Mouse (Mus musculus): ENCODE measurements around the gene Rps11.
"Not testable (repeated sequence)": the region's sequence is repeated elsewhere in the genome, so short reads cannot be mapped to it uniquely, and the experiment has no call there.

The Rps11 gene

DNA sequence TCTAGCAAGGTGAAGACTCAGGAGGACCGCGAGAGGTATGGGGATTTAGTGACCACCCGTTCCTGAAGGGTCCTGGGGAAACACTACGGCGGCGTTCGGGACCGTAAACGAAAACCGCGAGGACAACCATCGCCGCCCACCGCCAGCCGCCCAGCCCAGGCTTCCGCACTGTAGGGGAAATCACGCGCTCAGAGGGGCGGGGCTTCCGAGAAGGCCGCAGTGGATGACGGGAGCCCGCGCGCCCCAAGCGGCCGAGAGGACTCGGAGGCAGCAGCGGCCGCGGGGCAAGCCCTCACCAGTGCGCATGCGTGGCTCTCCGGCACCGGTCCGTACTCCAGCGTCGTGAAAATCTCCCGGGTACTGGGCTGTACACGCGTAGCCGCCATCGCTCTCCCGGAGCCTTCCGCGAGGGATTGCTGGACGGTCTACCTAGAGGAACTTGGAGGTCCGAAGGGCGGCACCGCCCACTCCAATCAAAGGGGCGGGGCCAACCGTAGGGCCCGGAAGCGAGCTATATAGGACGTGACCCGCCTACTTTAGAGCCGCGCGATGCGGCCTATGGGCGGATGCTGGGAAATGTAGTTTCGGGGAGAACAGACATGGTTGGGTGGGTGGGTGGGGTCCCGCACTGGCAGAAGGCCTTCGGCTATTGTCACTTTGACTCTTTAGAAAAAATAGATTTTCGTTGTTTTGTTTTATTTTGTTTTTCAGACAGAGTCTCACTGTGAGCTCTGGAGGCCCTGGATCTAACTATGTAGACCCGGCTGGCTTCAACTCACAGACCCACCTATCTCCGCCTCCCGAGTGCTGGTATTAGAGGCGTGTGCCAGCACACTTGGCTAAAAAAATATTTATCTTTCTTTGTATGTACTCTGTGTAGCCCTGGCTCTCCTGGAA is 30.1 kb upstream of the Rps11 start, which contains the start of the genes Pih1d1 and Aldh16a1:
Gene Pih1d1 (plus strand): TSS at position 208 of the 897 bp plus-strand sequence.
Gene Aldh16a1 (minus strand): TSS at position 489 of the 897 bp plus-strand sequence.
- peak; percentile 97 for DNase-seq (ENCODE audit: low spot score)

DNA sequence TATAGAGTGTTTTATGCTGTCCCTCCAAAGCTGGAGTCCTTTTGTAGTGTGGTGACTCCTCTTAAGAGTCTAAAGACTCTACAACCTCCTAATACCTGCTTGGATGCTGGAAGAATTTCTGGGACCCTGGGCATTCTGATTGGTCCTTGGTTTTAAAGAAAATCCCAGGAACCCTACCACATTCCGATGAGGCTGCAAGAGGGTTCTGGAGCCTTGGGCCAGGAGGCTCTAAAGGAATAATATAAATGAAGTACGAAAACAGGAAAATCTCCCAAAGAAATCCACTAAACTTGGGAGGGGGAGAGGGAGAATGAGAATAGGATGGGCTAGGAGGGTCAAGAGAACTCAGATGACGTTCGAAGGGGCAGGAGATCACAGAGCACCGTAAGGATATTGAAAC is 29.3 kb upstream of the Rps11 start:
- no peak for DNase-seq (ENCODE audit: low spot score)

DNA sequence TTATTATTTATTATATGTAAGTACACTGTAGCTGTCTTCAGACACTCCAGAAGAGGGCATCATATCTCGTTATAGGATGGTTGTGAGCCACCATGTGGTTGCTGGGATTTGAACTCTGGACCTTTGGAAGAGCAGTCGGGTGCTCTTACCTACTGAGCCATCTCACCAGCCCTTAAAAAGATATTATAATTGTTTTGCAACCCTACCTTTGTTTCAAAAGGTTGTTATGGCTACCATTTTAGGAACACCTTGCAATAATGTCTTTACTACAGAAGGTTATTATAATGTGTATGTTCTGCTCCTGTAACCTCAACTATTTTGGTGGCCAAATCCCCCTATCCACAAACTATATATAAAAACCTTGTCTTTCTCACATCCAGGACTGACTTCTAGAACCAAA is 28.8 kb upstream of the Rps11 start:
- DNase-seq (ENCODE audit: low spot score): not testable (repeated sequence)

DNA sequence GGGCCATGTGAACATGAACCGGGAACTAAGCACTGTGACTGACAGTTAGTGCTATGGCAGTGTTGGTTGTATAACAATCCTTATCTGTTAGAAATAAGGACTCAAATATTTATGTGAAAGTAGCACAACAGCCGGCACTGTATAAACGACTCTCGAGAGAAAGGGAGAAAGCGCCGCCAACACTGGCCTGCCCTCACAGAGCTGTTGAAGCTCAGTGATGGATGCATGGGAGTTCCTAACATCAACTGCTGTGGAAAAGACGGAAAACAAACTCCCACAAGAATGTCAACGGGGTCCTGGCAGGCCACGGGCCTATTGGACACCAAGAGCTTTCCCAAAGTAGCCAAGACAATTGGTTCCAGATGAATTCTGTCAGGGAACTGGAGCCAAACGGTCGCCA is 27.1 kb upstream of the Rps11 start:
- DNase-seq (ENCODE audit: low spot score): no peak

DNA sequence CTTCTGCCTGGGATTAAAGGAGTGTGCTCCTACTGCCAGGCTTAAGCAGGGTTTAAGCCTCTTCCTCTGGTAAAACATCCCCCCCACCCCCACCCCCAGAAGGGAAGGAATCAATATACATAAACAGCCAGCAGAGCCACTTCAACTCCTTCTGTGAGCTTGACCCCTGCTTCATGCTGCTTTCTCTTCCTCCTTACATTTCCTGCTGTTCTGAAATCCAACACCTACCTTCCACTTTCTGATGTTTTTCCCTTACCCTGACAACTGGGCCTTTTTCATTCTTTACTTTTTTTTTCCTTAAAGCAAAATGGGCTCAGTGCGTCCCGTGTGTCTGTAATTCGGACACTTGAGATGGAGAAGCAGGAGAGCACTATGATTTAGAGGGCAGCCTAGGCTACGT is 26.1 kb upstream of the Rps11 start:
- no peak for DNase-seq (ENCODE audit: low spot score)

DNA sequence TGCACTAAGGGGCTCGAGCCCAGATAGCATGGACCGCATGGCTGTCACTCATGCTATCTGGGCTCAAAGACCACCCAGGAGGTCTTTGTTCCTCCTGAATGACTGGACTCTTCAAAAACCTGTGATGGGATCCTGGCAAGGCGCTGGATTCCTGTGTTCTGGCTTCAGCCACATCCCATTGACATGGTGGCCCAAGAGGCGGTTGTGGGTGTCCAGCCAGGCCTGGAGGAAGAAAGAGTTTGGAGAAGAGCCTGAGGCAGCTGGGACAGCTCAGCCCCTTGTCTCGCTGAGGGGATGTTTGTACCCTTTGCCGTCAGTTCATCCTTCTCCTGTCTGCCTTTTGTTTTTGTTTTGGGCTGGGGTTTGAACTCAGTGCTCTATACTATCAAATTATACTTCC is 25.3 kb upstream of the Rps11 start:
- DNase-seq (ENCODE audit: low spot score): no peak

DNA sequence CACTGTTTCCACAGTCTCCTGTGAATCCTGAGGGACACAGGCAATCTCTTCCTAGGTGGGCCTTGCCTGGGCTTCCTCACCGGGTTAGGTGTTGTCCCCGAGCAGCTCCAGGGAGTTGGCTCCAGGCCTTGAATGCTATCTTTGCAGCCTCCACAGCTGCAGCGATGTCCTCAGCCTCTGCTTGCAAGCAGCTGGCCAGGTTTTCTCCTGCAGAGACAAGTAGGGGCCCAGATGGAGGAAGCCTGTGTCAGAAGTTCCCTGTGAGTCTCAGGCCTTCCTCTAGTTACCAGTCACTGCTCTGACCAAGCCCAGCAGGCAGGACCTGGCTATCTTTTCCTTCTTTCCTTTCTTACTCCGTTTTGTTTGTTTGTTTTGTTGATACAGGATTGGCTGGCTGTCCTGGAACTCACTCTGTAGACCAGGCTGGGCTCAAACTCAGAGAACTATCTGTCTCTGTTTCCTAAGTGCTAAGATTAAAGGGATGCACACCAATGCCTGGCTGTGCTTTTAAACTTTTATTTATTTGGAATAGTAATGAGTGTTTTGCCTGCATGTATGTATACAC is 24.4 kb upstream of the Rps11 start:
- peak; percentile 35 for DNase-seq (ENCODE audit: low spot score)

DNA sequence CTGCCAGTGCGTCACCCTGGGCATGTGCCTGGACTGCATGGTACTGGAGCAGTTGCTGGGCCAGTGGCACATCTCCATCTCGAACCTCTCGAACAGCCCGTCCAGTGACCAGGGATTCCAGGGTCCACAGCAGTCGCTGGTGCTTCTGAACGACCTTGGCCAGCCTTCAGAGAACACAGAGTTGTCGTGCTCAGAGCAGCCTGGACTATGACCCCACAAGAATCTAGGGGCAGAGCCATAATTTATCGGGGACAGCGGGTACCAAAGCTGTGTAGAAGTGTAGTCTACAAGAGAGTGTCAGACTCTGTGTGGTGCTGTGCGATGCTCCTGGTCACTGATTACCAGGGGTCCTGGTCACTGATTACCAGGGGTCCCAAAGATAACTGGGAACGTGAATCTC is 23.7 kb upstream of the Rps11 start:
- DNase-seq (ENCODE audit: low spot score): peak; percentile 63

DNA sequence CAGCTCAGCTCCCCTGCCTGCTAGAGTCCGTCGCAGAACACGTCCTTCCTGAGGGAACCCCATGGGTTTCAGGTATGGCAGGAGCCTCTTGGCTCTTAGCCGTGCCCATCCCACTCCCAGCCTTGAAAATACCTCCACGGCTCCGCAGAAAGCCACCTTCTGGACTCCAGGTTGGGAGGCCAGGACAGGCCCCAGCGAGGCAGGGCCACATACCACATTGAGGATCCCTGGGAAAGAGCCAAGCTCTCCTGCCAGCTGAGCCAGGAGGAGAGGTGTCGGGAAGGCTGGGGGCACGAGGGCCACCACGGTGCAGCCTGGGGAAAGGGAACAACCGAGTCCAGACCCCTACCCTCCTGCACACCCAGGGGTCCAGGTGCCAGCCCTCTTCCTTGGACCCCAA is 23.0 kb upstream of the Rps11 start:
- DNase-seq (ENCODE audit: low spot score): no peak

DNA sequence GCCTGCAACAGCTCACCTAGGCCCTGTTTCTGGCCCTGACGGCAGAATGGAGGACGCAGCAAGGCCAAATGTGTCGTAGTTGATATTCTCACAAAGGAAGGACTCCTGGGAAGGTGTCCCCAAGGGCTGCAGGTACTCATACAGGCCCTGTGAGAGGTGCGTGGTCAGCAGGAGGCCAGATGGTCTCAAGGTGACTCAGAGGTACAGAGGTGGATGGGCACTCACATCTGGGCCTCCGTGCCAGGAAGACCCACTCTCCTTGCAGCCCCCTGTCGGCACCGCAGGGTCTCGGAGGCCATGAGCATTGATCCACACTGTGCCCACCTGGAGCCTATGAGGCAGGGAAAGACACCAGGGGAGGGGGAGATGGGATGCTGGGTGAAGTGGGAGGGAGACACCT is 21.2 kb upstream of the Rps11 start:
- DNase-seq (ENCODE audit: low spot score): no peak

DNA sequence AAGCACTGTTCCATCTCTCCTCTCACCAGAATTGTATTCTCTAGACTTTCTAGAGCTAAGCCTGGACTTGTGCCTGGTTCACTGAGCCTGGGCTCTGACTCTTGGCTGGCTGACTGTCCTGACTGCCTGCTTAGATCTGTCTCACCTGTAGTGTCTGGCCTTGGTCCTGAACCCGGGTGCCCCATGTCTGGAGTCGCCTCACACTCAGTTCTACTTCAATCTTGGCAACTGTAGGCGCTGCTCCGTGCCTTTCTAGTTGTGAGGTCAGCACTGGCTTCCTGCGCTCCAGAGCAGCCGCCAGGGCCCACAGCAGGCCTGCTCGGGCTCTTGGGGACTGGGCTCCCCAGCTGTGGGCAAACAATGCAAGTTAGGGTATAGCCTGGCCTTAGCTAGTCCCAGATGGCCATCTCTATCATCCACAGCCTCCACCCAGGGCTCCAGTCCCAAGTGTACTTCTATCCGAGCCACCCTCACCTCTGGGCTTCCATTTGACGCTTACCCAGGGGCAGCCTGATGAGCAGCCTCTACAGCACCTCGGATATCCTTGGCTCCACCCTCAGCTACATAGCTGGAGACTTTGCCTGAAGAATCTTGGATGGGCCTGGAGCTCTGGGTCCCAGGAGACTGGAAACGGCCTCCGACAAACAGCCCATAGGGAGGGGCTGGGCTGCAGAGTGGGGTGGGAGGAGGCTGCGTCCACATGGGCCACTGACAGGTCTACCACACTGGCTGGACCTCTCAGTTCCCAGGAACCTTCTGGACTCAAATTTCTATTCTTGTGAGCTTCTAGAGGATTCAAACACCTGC is 20.3 kb upstream of the Rps11 start:
- no peak for DNase-seq (ENCODE audit: low spot score)

DNA sequence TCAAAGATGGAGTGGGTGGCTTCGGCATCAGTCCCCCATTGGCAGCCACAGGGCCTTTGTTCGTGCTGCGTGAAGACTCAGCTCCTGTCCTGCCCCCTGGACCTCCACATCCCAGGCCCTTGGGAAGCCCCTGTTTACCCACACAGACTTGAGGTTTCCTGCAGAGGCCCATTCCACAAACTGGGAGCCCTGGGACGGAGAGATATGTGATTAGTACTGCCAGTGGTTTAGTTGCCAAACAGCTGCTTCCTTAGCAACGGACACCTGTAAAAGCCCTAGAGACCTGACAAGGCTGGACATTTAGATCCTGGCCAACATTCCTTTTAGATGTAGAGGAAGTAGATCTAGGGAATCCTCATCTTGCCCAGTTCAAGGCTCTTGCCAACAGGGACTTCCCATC is 17.7 kb upstream of the Rps11 start:
- DNase-seq (ENCODE audit: low spot score): no peak

DNA sequence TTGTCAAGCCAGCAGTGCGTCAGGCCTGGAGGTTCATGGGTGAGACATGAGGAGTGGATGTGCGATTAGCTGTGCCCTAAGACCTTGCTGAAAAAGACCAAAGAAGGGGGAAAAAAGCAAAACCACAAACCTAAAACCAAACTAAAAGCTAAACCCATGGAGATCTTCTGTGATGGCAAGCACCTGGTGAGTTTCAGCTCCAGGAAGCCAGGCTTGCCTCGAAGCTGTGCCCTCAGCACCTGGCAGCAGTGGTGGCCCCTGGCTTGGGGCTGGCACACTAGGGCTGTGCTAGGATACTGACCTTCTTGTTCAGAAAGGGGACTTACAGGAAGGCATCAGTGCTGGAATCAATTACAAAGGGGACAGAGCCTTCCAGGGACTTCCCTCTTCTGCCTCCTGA is 17.1 kb upstream of the Rps11 start:
- DNase-seq (ENCODE audit: low spot score): no peak

DNA sequence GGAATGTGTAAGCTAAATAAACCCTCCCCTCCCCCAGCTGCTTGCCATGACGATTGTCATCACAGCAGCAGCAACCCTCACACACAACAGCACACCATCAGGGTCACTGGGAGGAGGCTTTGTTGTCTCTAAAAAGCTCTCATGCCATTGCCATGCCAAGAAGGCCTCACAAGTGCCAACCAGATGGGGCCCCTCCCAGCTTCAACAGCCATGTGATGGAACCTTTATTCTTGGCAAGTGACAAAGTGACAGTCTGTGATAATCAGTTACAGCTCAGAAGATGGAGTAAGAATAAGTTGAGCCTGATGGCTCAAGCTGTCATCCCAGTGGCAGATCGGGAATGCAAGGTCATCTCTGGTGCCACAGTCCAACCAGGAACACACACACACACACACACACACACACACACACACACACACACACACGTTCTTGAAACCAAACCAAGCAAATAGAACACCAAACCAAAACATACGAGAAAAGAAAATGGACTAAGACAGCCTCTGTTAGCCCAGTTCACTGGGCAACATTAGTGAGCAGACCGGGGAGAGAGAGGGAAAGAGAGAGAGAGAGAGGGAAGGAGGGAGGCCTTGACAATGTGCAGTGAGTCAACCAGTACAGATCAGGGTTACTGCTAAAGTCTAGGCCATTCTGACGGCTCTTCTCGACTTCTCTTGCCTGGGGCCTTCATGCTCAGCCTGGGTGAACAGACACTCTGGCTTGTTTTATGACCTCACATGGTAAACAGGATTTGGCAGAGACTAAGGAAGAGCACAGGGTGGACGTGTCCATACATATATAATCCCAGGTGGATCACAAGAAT is 15.9 kb upstream of the Rps11 start:
- no peak for DNase-seq (ENCODE audit: low spot score)

DNA sequence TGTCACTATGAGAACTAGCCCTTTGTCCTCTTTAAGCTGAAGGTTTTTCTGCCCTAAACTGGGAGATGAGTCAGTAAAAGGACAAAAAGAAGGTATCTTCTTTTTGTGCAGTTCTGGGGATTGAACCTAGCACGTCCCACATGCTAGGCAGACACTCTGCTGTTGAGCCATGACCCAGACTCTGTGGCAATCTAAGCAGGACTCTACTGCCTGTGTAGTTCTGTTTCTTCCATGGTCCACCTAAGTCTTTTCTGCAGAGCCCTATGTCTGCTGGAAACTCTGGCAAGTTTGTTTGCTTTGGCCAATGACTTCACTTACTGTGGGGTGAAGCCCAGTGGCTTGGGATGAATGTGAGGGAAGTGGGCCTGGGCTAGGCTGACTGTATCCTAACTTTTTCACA is 14.2 kb upstream of the Rps11 start:
- no peak for DNase-seq (ENCODE audit: low spot score)

DNA sequence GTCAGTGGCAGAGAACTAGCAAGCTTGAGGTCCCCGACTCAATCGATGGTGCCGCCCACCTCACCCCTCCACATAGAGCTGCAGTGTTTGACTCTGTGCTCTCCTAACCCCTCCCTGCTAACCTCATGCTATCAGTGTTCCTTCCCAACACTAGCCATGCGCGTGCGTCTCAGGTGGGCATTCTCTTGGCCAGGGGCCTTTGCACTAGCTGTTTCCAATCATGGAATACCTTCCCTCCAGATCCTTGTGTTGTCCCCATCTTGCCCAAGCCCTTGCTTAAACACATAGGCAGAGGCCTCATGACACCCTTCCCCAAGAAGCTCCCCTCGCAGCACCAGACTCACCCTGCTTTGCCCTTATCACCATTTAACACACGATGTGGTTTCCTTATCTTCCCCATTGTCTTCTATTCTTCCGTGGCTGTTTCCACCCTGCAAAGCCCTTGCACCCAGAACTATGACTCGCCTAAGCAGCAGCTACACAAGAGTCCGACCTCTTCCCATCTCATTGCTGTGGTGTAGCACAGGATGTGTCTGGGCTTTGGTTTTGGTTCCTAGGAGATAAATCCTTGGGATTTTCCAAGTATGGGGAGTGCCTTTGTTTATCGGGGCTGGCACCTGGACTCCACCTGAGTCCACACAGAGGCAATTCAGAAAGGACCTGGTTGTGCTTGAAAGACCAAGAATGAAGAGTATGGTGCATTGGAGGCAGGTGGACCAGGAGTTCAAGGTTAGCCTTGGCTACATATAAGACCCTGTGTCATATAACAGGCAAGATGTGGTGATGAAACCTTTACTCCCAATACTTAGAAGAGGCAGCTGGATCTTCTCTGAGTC is 13.2 kb upstream of the Rps11 start:
- no peak for DNase-seq (ENCODE audit: low spot score)

DNA sequence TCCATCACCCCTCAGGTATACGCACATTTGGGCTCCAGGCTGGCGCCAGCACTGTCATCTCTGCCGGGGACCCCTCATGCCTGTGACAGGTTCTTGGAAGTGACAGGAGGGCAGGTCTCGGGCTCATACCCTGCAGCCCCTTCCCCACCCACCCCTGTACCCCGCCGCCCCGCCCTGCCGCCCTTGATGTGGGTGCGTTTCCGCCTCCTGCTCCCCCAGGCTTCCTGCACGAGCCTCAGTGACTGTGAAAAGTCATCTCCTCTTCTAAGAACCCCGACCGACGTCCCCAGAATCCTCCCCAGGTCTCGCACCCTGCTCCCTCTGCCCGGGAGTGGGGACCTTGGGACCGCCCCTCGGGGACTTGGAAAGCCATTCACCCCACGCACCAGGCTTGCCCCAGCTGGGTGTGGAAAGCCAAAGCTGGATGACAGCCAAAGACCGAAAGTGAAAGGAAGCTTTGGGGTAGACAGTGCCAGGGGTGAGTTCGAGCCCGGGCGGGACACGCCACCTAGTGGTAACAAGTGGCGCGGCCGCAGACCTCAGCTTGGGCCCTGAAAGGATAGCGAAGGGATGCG is 11.8 kb upstream of the Rps11 start, which contains the start of the genes Gm45713 and Flt3l:
Gene Gm45713 (minus strand): TSS at position 239 of the 575 bp plus-strand sequence.
Gene Flt3l (minus strand): TSS at position 440 of the 575 bp plus-strand sequence.
- DNase-seq (ENCODE audit: low spot score): peak; percentile 73

DNA sequence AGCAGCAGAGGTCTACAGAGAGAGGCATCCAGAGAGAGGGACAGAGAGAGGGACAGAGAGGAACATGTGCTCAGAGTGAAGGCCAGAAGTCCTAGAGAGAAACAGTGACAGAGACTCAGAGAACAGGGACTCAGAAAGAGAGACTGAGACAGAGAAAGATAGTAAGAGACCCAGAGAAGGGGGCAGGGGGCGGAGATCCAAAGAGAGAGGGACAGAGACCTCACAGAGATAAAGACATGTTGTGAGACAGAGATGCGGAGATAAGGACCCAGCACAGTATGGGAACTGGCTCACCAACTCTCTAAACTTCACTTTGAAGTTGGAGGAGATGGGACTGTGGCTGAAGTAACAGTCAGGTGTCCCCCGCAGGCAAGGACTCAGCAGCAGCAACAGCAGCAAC is 11.1 kb upstream of the Rps11 start:
- no peak for DNase-seq (ENCODE audit: low spot score)

DNA sequence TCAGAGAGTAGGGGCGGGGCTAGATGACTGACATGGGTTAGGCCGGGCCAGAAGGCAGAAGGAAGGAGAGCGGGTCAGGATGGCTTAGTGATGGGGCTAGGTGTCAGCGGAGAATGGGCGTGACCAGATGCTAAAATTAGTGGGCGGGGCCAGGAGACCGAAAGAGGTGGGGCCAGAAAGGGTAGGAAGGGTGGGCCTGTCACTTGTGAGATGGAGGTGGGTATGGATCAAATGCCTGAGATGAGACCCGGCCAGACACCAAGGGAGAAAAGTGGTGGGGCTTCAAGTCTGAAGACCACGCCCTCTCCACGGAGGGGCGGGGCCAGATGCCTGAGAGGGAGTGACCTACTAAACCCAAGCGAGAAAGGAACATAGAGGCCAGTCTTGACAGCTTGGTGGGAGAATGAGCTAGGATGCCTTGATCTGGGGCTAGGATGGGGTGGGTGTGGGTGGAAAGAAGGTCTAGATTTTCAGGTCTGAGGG is 10.3 kb upstream of the Rps11 start:
- DNase-seq (ENCODE audit: low spot score): no peak

DNA sequence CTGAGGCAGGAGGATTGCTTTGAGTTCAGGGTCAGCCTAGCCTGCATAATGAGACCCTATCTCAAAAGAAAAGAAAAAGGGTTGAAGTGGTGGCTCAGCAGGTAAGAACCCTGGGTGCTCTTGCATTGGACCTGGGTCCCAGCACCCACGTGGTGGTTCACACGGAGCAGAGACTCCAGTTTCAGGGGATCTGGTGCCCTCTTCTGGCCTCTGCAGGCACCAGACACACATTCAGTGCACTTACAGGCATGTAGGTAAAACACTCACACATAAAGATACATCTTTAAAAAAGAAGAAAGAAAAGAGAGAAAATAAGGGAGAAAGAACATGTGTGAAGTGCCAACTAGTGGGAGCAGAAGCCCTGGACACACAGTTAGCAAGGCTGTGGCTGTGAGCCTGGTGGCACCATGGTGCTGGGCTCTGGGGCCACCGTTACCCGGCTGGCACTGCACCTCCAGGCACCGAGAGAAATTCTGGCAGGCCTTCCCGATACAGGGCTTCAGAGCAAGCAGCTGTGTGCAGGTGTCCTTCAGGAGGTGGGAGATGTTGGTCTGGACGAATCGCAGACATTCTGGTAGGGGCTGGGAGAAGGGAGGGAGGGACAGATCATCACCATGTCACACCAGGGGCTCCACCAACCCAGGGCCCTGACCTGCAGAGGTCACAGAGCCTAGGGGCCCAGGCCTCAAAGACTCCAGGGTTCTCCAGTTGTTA is 9.4 kb upstream of the Rps11 start:
- DNase-seq (ENCODE audit: low spot score): no peak
